Mouse (Mus musculus) ES-E14 (cell line): ENCODE data around the gene Fblim1. TPM values are rescaled to one million over a fixed set of nuclear protein-coding genes. Genes with fewer than 3 reads are reported as not detected.
A peak's percentile ranks its signal among the peaks of the same experiment; 100 is the strongest.

Experiments
- DNase-seq: peaks from one replicate; pipeline ENCODE4 v3.0.0-alpha.2; 2013; ENCODE audit warnings: low read depth, low spot score
- H3K27ac ChIP-seq: 2 replicates; pipeline ENCODE4 v1.5.1; 2012; ENCODE audit warnings: low read depth, mild to moderate bottlenecking, low read length, moderate library complexity, mixed read lengths; ENCODE audit not compliant: poor library complexity, insufficient read depth, severe bottlenecking
- H3K36me3 ChIP-seq: 2 replicates; pipeline ENCODE4 v1.6.1; 2012; ENCODE audit warnings: mild to moderate bottlenecking, low read length, moderate library complexity, mixed read lengths; ENCODE audit not compliant: control insufficient read depth, poor library complexity, insufficient read depth, severe bottlenecking
- H3K4me1 ChIP-seq, 2 experiments: fragments of 150-350 bp in 1 of 2; sonication (generic) in 1 of 2; 2 replicates each; pipeline ENCODE4 v1.6.1; 2012; ENCODE audit warnings: low read length in 2 of 2, mild to moderate bottlenecking in 1 of 2, mixed read lengths in 1 of 2; ENCODE audit not compliant: control insufficient read depth in 2 of 2, insufficient read depth in 2 of 2, poor library complexity in 1 of 2
- H3K4me3 ChIP-seq, 2 experiments: fragments of 150-350 bp in 1 of 2; sonication (generic) in 1 of 2; 2 replicates each; pipeline ENCODE4 v1.5.1; 2012; ENCODE audit warnings: low read length in 2 of 2, low read depth in 1 of 2, mild to moderate bottlenecking in 1 of 2, mixed read lengths in 1 of 2; ENCODE audit not compliant: insufficient read depth in 1 of 2, poor library complexity in 1 of 2, severe bottlenecking in 1 of 2
- H3K9ac ChIP-seq: 2 replicates; pipeline ENCODE4 v1.6.1; 2012; ENCODE audit warnings: low read depth, mild to moderate bottlenecking, low read length, mixed read lengths; ENCODE audit not compliant: poor library complexity, insufficient read depth, severe bottlenecking
- H3K9me3 ChIP-seq: fragments of 150-350 bp; sonication (generic); 2 replicates; pipeline ENCODE4 v1.6.1; 2012; ENCODE audit warnings: low read depth, mild to moderate bottlenecking, low read length; ENCODE audit not compliant: control insufficient read depth, insufficient read depth
- CHD2 ChIP-seq: IDR thresholded peaks from 2 replicates; pipeline ENCODE4 v1.6.1; 2014; ENCODE audit warnings: mild to moderate bottlenecking, low read depth, low read length, inconsistent platforms
- HCFC1 ChIP-seq: IDR thresholded peaks from 2 replicates; pipeline ENCODE4 v1.6.1; 2012; ENCODE audit warnings: low read length, inconsistent platforms, borderline replicate concordance; ENCODE audit not compliant: insufficient read depth
- MAFK ChIP-seq: IDR thresholded peaks from 2 replicates; pipeline ENCODE4 v1.6.1; 2014; ENCODE audit warnings: mild to moderate bottlenecking, low read depth, low read length, inconsistent platforms; ENCODE audit not compliant: insufficient read depth
- ZC3H11A ChIP-seq: IDR thresholded peaks from 2 replicates; pipeline ENCODE4 v1.6.1; 2012; ENCODE audit warnings: low read depth, mild to moderate bottlenecking, inconsistent platforms, low read length, borderline replicate concordance
- ZNF384 ChIP-seq: IDR thresholded peaks from 2 replicates; pipeline ENCODE4 v1.6.1; 2012; ENCODE audit warnings: low read depth, low read length, inconsistent platforms
- in situ Hi-C, 2 experiments: fragments of 600-800 bp; cut with MboI; formaldehyde crosslinking; loops; one replicate each; pipeline ENCODE4 v1.15.1; 2025; ENCODE audit warnings: low sequenced_read_pairs in 2 of 2, inconsistent platforms in 1 of 2; ENCODE audit not compliant: unreplicated experiment in 2 of 2
- total RNA-seq: library from RNA; depleted of rRNA; stranded (reverse); fragments of 300-350 nt; gene quantifications from 2 replicates; pipeline ENCODE4 v1.2.3, GENCODE M21; 2012

Fblim1 gene
- total RNA-seq, 1 experiment: 71.3 TPM

- no peak for TF ChIP-seq HCFC1
- in situ Hi-C loops: no loop called here
- no peaks in the 10 kb centered on the region; the same call in 1 of the 2 replicates for H3K36me3 ChIP-seq
- peaks cover 0 to 9% of the 10 kb centered on the region in 2 experiments; a peak in 1 of 4 replicates for H3K4me1 ChIP-seq
- H3K27ac ChIP-seq: no peak overlapping the region
- no peak overlapping the region for H3K9ac ChIP-seq
- H3K4me3 ChIP-seq: no peak overlapping the region
- no peaks in the 10 kb centered on the region for H3K9me3 ChIP-seq
- DNase-seq: no peak
Measured at GRCm38 (mm10) chr4:141643118-141643855, 37.4 kb upstream of the Fblim1 start.

- H3K9ac ChIP-seq: 0 out of 2 replicates have a peak overlapping the region, but pooled peaks have one; percentile 19
Measured at GRCm38 (mm10) chr4:141641961-141642811, 36.3 kb upstream of the Fblim1 start.

GRCm38 (mm10) chr4:141641353-141641771 lies 35.5 kb upstream of the Fblim1 start:
- H3K9me3 ChIP-seq: no peaks in the 10 kb centered on the region
- in situ Hi-C loops: no loop called here
- peaks cover 0 to 9% of the 10 kb centered on the region in 2 experiments; a peak in 1 of 4 replicates for H3K4me1 ChIP-seq
- TF ChIP-seq ZNF384: no peak
- H3K27ac ChIP-seq: no peak overlapping the region
- DNase-seq: no peak
- H3K4me3 ChIP-seq: no peak overlapping the region
- no peaks in the 10 kb centered on the region; the same call in 1 of the 2 replicates for H3K36me3 ChIP-seq
- H3K9ac ChIP-seq: no peak overlapping the region

More at GRCm38 (mm10) chr4:141641961-141642811, 36.3 kb upstream of the Fblim1 start:
- DNase-seq: no peak
- TF ChIP-seq ZNF384: no peak
- no peak for TF ChIP-seq CHD2
- no peak for TF ChIP-seq ZC3H11A
- no peak for TF ChIP-seq HCFC1
- TF ChIP-seq MAFK: no peak
- in situ Hi-C loops: no loop called here
- Histone ChIP-seq H3K27ac (no peak overlapping the region), H3K4me3 (peak overlapping the region; percentile 9 to 20; a peak in 1 of 4 replicates), H3K36me3 (no peaks in the 10 kb centered on the region; the same call in 1 of the 2 replicates), H3K4me1 (peaks cover 0 to 9% of the 10 kb centered on the region in 2 experiments; a peak in 1 of 4 replicates), H3K9me3 (no peaks in the 10 kb centered on the region)

- H3K4me3 ChIP-seq: no peak overlapping the region
- TF ChIP-seq ZC3H11A: no peak
- 0 out of 2 replicates have a peak, but pooled peaks have one; percentile 5 for TF ChIP-seq HCFC1
- TF ChIP-seq CHD2: no peak
- TF ChIP-seq ZNF384: no peak
- no peak for DNase-seq
- H3K4me1 ChIP-seq: peaks cover 0 to 9% of the 10 kb centered on the region in 2 experiments; a peak in 1 of 4 replicates
- no peaks in the 10 kb centered on the region; the same call in 1 of the 2 replicates for H3K36me3 ChIP-seq
- H3K9me3 ChIP-seq: no peaks in the 10 kb centered on the region
- in situ Hi-C loops: no loop called here
- H3K9ac ChIP-seq: no peak overlapping the region
- H3K27ac ChIP-seq: no peak overlapping the region
Measured at GRCm38 (mm10) chr4:141639474-141639873, 33.6 kb upstream of the Fblim1 start.
